Mouse (Mus musculus) retina, postnatal 7 days (tissue): ENCODE data around the gene Klhl2.

Experiments used
- DNase-seq: peaks from one replicate; pipeline ENCODE4 v3.0.0-alpha.2; 2012; ENCODE audit warnings: low read depth, low spot score

Gene Klhl2

DNA sequence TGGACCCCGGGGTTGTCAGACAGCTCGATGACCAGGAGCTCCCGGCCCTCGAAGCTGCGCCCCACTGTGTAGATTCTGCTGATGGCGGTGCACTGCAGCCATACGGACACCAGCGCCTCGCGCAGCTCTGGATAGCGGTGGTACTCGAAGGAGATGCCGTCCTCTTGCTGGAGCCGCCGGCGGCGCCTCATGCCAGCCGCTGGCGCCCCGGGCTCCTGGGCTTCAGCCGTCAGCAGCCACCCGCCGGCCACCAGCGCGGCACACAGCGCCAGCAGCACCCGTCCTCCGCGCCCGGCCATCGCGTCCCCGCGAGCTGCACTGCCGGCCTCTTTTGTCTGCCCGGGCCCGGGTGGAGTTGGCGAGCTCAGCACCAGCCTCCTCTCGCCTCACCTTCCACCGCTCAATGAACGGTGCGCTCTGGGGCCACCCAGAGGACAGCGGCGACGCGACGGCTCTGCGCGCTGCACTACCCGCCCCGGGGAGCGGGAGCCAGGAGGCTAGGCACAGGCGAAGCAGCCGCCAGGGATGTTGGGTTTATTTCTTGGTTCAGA is 157.1 kb downstream of the Klhl2 start, which contains the start of gene Cpe:
Gene Cpe (minus strand): TSS at position 404 of the 551 bp plus-strand sequence.
- peak; percentile 73 for DNase-seq

DNA sequence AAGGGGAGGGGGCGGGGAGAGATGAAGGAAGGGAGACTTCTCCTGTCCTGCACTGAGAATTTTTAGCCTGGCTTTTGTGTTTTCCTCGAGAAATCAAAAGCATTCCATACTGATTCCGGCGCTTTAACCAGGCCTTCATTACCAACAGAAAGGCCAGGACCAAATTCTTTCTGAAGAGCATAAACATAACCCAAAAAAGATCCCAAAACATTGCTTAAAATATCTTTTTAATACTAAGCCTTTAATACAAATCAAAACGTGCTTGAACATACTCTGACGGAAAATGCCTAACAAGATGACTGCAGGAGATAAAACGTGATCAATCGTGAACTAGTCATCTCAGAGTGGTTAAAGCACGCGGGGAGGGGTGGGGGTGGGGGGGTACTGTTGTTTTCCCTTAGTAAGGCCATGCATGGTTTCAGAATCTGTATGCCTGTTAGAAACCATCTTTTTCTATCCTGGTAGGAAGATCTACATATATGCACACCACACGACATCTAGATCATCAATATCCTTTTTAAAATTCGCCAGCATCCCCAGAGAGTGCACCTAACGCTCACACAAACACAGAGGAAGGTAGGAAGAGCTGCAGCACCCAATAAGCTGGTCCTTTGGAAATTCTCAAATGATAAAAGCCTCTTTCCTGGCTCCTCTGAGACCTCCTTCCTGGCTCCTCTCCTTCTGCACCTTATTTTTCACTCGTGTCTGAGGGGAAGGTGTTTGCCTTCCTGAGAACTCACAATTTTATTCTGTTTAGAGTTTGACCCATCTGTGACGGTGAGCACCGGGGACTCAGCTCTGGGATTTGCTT is 158.0 kb downstream of the Klhl2 start:
- DNase-seq: no peak

DNA sequence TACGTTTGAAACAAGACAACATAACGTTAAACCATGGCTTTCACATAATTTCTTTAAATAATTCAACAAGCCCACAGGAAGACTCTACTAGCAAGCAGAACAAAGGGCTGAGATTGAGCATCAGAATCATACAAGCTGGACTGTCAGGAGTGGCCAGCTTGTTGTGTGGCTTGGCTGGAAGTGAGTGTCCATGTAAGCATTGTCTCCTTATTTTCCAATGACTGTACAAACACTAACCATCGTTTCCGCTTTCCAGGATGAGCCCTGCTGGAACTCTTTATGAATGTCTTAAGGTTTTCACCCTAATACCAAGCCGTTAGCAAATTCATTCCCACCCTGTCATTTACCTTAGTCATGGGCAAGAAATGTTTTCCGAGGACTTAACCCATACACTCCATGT is 159.0 kb downstream of the Klhl2 start:
- no peak for DNase-seq

- no peak for DNase-seq
These were observed 159.5 kb downstream of the Klhl2 start for GRCm38 (mm10) chr8:64690306-64690705.
